Mouse (Mus musculus) ES-E14 (cell line): ENCODE data around the gene Celf5. TPM values are rescaled to one million over a fixed set of nuclear protein-coding genes. Genes with fewer than 3 reads are reported as not detected.

ENCODE experiments used
- DNase-seq: peaks from one replicate; pipeline ENCODE4 v3.0.0-alpha.2; 2013; ENCODE audit warnings: low read depth, low spot score
- H3K27ac ChIP-seq: 2 replicates; pipeline ENCODE4 v1.5.1; 2012; ENCODE audit warnings: low read depth, mild to moderate bottlenecking, low read length, moderate library complexity, mixed read lengths; ENCODE audit not compliant: poor library complexity, insufficient read depth, severe bottlenecking
- H3K36me3 ChIP-seq: 2 replicates; pipeline ENCODE4 v1.6.1; 2012; ENCODE audit warnings: mild to moderate bottlenecking, low read length, moderate library complexity, mixed read lengths; ENCODE audit not compliant: control insufficient read depth, poor library complexity, insufficient read depth, severe bottlenecking
- H3K4me1 ChIP-seq, 2 experiments: fragments of 150-350 bp in 1 of 2; sonication (generic) in 1 of 2; 2 replicates each; pipeline ENCODE4 v1.6.1; 2012; ENCODE audit warnings: low read length in 2 of 2, mild to moderate bottlenecking in 1 of 2, mixed read lengths in 1 of 2; ENCODE audit not compliant: control insufficient read depth in 2 of 2, insufficient read depth in 2 of 2, poor library complexity in 1 of 2
- H3K4me3 ChIP-seq, 2 experiments: fragments of 150-350 bp in 1 of 2; sonication (generic) in 1 of 2; 2 replicates each; pipeline ENCODE4 v1.5.1; 2012; ENCODE audit warnings: low read length in 2 of 2, low read depth in 1 of 2, mild to moderate bottlenecking in 1 of 2, mixed read lengths in 1 of 2; ENCODE audit not compliant: insufficient read depth in 1 of 2, poor library complexity in 1 of 2, severe bottlenecking in 1 of 2
- H3K9ac ChIP-seq: 2 replicates; pipeline ENCODE4 v1.6.1; 2012; ENCODE audit warnings: low read depth, mild to moderate bottlenecking, low read length, mixed read lengths; ENCODE audit not compliant: poor library complexity, insufficient read depth, severe bottlenecking
- H3K9me3 ChIP-seq: fragments of 150-350 bp; sonication (generic); 2 replicates; pipeline ENCODE4 v1.6.1; 2012; ENCODE audit warnings: low read depth, mild to moderate bottlenecking, low read length; ENCODE audit not compliant: control insufficient read depth, insufficient read depth
- CHD2 ChIP-seq: IDR thresholded peaks from 2 replicates; pipeline ENCODE4 v1.6.1; 2014; ENCODE audit warnings: mild to moderate bottlenecking, low read depth, low read length, inconsistent platforms
- HCFC1 ChIP-seq: IDR thresholded peaks from 2 replicates; pipeline ENCODE4 v1.6.1; 2012; ENCODE audit warnings: low read length, inconsistent platforms, borderline replicate concordance; ENCODE audit not compliant: insufficient read depth
- MAFK ChIP-seq: IDR thresholded peaks from 2 replicates; pipeline ENCODE4 v1.6.1; 2014; ENCODE audit warnings: mild to moderate bottlenecking, low read depth, low read length, inconsistent platforms; ENCODE audit not compliant: insufficient read depth
- ZC3H11A ChIP-seq: IDR thresholded peaks from 2 replicates; pipeline ENCODE4 v1.6.1; 2012; ENCODE audit warnings: low read depth, mild to moderate bottlenecking, inconsistent platforms, low read length, borderline replicate concordance
- ZNF384 ChIP-seq: IDR thresholded peaks from 2 replicates; pipeline ENCODE4 v1.6.1; 2012; ENCODE audit warnings: low read depth, low read length, inconsistent platforms
- in situ Hi-C, 2 experiments: fragments of 600-800 bp; cut with MboI; formaldehyde crosslinking; loops; one replicate each; pipeline ENCODE4 v1.15.1; 2025; ENCODE audit warnings: low sequenced_read_pairs in 2 of 2, inconsistent platforms in 1 of 2; ENCODE audit not compliant: unreplicated experiment in 2 of 2
- total RNA-seq: library from RNA; depleted of rRNA; stranded (reverse); fragments of 300-350 nt; gene quantifications from 2 replicates; pipeline ENCODE4 v1.2.3, GENCODE M21; 2012

Gene Celf5
- total RNA-seq, 1 experiment: 5.0 TPM

DNA sequence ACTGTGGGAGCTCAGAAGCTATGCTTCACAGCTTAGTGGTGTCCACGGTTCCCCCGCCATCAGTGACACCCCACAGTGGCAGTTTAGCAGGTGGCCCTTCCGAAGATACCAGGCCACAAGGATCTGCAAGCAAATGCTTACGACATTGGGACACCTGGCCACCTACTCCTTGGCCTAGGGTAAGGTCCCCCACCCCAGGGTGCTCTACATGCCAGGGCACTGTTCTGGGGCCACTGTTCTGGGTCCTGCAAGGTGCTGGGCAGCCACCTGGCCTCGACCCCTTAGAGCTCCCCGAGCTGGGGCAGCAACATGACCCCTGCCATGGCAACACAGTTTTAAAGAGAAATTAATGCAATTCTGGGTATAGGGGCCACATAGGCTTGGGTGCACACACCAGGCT, 12.6 kb upstream of the Celf5 start:
- H3K36me3 ChIP-seq: peaks cover 30% of the 10 kb centered on the region; the same call in 1 of the 2 replicates
- no peaks in the 10 kb centered on the region for H3K9me3 ChIP-seq
- peak overlapping the region; percentile 83 to 85 for H3K4me3 ChIP-seq
- in situ Hi-C loops: no loop called here
- peaks cover 0 to 14% of the 10 kb centered on the region in 2 experiments; a peak in 2 of 4 replicates for H3K4me1 ChIP-seq
- TF ChIP-seq CHD2 (no peak), MAFK (no peak), ZC3H11A (no peak), ZNF384 (no peak), HCFC1 (no peak)
- DNase-seq: no peak
- H3K9ac ChIP-seq: peak overlapping the region; percentile 92
- no peak overlapping the region for H3K27ac ChIP-seq

- TF ChIP-seq CHD2: no peak
- no peak for TF ChIP-seq ZC3H11A
- TF ChIP-seq HCFC1: no peak
- TF ChIP-seq ZNF384: no peak
- no peak for TF ChIP-seq MAFK
- H3K4me3 ChIP-seq: peak overlapping the region in 1 of 2 experiments; percentile 83; a peak in 1 of 4 replicates
- no peak overlapping the region for H3K27ac ChIP-seq
- DNase-seq: no peak
- peak overlapping the region; percentile 92; the same call in 1 of the 2 replicates for H3K9ac ChIP-seq
- peaks cover 0 to 12% of the 10 kb centered on the region in 2 experiments; a peak in 2 of 4 replicates for H3K4me1 ChIP-seq
- in situ Hi-C loops: no loop called here
- peaks cover 36% of the 10 kb centered on the region; the same call in 1 of the 2 replicates for H3K36me3 ChIP-seq
- H3K9me3 ChIP-seq: no peaks in the 10 kb centered on the region
Measured at GRCm38 (mm10) chr10:81494260-81495041, 11.9 kb upstream of the Celf5 start.

DNA sequence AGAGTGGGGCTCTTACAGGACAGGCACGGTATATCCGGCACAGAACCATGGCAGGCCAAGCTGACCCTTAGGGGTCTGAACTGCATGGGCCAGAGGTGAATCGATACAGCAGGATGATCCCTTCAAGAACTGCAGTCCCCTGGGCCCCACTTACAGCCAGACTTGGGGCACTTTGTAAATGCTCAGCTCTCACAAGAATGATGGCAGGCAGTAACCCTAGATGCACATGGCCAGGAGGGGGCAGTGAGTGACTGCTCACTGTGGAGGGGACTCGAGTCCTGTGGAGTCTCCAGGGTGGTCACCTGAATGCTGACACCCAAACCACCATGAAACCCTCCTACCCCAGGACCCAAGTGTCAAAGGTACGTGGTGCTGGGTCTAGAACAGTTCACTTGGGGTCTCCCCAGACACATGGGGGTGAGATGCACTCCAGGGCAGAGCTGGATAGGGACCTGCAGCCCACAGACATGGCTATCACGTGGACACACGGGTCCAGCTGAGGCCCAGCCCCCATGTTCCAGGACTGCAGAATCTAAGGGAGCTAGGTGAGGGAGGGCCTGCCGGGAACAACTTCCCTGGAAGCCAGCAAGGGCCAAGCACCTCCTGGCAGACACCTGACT, 11.2 kb upstream of the Celf5 start:
- in situ Hi-C loops: no loop called here
- H3K9ac ChIP-seq: no peak overlapping the region
- peaks cover 40% of the 10 kb centered on the region for H3K36me3 ChIP-seq
- H3K4me3 ChIP-seq: no peak overlapping the region
- no peak for TF ChIP-seq HCFC1
- H3K9me3 ChIP-seq: no peaks in the 10 kb centered on the region
- peaks cover 0 to 7% of the 10 kb centered on the region in 2 experiments; a peak in 2 of 4 replicates for H3K4me1 ChIP-seq
- no peak for DNase-seq
- H3K27ac ChIP-seq: no peak overlapping the region

GRCm38 (mm10) chr10:81492606-81493240, 10.2 kb upstream of the Celf5 start:
- Histone ChIP-seq H3K36me3 (peaks cover 50% of the 10 kb centered on the region), H3K9ac (no peak overlapping the region), H3K4me1 (peaks cover 0 to 8% of the 10 kb centered on the region in 2 experiments; a peak in 2 of 4 replicates), H3K9me3 (no peaks in the 10 kb centered on the region), H3K4me3 (no peak overlapping the region), H3K27ac (no peak overlapping the region; the same call in 1 of the 2 replicates)
- in situ Hi-C loops: no loop called here
- TF ChIP-seq CHD2: no peak
- no peak for TF ChIP-seq ZC3H11A
- DNase-seq: no peak
